In the genomic region with DNA sequence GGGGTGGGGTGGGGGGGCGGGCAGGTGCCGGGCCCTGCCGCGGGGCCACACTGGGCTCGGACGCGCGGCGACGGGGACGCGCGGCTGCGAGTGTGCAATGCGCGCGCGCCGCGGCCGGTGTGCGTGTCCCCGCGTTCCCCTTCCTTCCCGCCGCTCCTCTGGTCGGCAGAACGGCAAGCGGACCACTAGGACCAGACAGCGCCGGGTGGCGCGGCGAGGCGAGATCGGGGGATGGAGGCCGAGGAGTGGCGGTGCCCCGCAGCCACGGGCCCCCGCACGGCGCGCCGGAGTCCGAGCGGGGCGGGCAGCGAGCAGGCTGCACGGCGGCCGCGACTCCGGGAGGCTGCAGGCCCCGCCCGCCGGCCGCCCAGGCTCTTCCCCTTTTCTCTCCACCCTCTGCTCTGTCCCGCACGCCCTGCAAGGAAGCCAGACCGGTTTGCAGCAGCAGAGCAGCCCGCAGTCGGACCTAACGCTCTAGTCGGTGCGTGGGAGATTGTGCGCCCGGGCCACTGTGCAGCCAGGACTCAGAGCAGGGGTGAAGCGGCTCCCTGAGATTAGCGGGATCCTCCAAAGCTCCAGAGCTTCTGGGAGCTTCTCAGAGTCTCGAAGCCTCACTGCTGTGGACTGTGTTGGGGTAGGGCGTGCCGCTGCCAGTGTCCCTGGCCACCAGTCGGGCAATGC, we compare ENCODE assay signal across 8 mouse cellular contexts. TPM values are rescaled to one million over a fixed set of nuclear protein-coding genes. Genes with fewer than 3 reads are reported as not detected.
DNase-seq lines count a peak whose midpoint lies in the region; ATAC-seq and TF ChIP-seq lines count a peak whose summit lies in the region.

No protein-coding gene starts in this region.

- DNase-seq in ES-CJ7 (ENCODE audit: low read depth, low spot score), result peak; percentile 49
- peak; percentile 87 to 92 for DNase-seq in cerebellum, adult 2 months
- DNase-seq in forebrain, postnatal 0 days, result peak; percentile 70
- peak; percentile 49 for DNase-seq in layer of hippocampus, adult 9-11 months
- peak; percentile 86 for DNase-seq in lung, postnatal 0 days (ENCODE audit: low spot score)
- peak; percentile 42 for DNase-seq in ovary, postnatal 10 days (ENCODE audit: low spot score)
- DNase-seq in thymus, postnatal 10 days (ENCODE audit: low spot score in 2 of 2), result peak; percentile 42 to 44

- peak; percentile 83 for ATAC-seq in forebrain, postnatal 0 days
- ATAC-seq in hematopoietic stem cell, adult 5-6 weeks (replicated peaks in 1 of 2; ENCODE audit: insufficient read depth in 1 of 2, low FRiP score in 2 of 2, low TSS enrichment in 1 of 2, low read depth in 1 of 2, poor library complexity in 2 of 2, severe bottlenecking in 2 of 2), result peak; percentile 78 to 79
- peak; percentile 87 for ATAC-seq in lung, postnatal 0 days

- peak overlapping the region; percentile 73 for H3K9ac ChIP-seq in forebrain, postnatal 0 days
- H3K9ac ChIP-seq in lung, postnatal 0 days (replicated peaks; ENCODE audit: low read depth), result peak overlapping the region; percentile 66

- no peaks in the 10 kb centered on the region for H3K36me3 ChIP-seq in forebrain, postnatal 0 days (ENCODE audit: insufficient read depth)
- no peaks in the 10 kb centered on the region for H3K36me3 ChIP-seq in lung, postnatal 0 days (ENCODE audit: insufficient read depth, low read length)

- TF ChIP-seq POLR2A in cerebellum, adult 2 months (IDR thresholded peaks at IDR 0.05; ENCODE audit: borderline replicate concordance, insufficient read depth, low read length), result peak; percentile 60

- H3K9me3 ChIP-seq in forebrain, postnatal 0 days (ENCODE audit: low read length), result no peaks in the 10 kb centered on the region
- H3K9me3 ChIP-seq in lung, postnatal 0 days (ENCODE audit: low read length), result no peaks in the 10 kb centered on the region

- TF ChIP-seq EP300 in lung, postnatal 0 days (IDR thresholded peaks at IDR 0.05), result no peak

- H3K27ac ChIP-seq in cerebellum, adult 2 months (ENCODE audit: insufficient read depth, low read length), result peak overlapping the region; percentile 98
- peak overlapping the region; percentile 70 for H3K27ac ChIP-seq in forebrain, postnatal 0 days (ENCODE audit: low read depth, low read length)
- H3K27ac ChIP-seq in lung, postnatal 0 days (ENCODE audit: low read length), result peak overlapping the region; percentile 87

- peak overlapping the region; percentile 97 for H3K4me3 ChIP-seq in cerebellum, adult 2 months (replicated peaks; ENCODE audit: insufficient read depth, low read depth, low read length)
- H3K4me3 ChIP-seq in forebrain, postnatal 0 days (ENCODE audit: low read depth, low read length), result peak overlapping the region; percentile 79
- H3K4me3 ChIP-seq in lung, postnatal 0 days (ENCODE audit: low read depth, low read length), result peak overlapping the region; percentile 77

- peaks cover 13% of the 10 kb centered on the region for H3K4me1 ChIP-seq in cerebellum, adult 2 months (ENCODE audit: control insufficient read depth, insufficient read depth, low read length)
- peaks cover 4% of the 10 kb centered on the region; the same call in 1 of the 2 replicates for H3K4me1 ChIP-seq in forebrain, postnatal 0 days (ENCODE audit: insufficient read depth)
- H3K4me1 ChIP-seq in lung, postnatal 0 days (ENCODE audit: insufficient read depth, low read depth, low read length), result peaks cover 5% of the 10 kb centered on the region; the same call in 1 of the 2 replicates

- peak overlapping the region; percentile 97 for H3K4me2 ChIP-seq in forebrain, postnatal 0 days (ENCODE audit: low read depth)
- H3K4me2 ChIP-seq in lung, postnatal 0 days (replicated peaks; ENCODE audit: low read depth, low read length), result peak overlapping the region; percentile 94

- WGBS in cerebellum, adult 2 months, result under 1% methylated on average over 70 of the region's 74 CpGs
- WGBS in forebrain, postnatal 0 days, result 2% methylated on average over 51 of the region's 74 CpGs
- WGBS in lung, postnatal 0 days, result 1% methylated on average over 50 of the region's 74 CpGs

- no peaks in the 10 kb centered on the region for H3K27me3 ChIP-seq in cerebellum, adult 2 months (ENCODE audit: control insufficient read depth, insufficient read depth, low read length)
- peaks cover 11% of the 10 kb centered on the region for H3K27me3 ChIP-seq in forebrain, postnatal 0 days (ENCODE audit: insufficient read depth, low read length)
- no peaks in the 10 kb centered on the region; the same call in 1 of the 2 replicates for H3K27me3 ChIP-seq in lung, postnatal 0 days (replicated peaks; ENCODE audit: insufficient read depth, low read length)

- TF ChIP-seq CTCF in cerebellum, adult 2 months (IDR thresholded peaks at IDR 0.05; ENCODE audit: borderline replicate concordance, insufficient read depth, low read depth, low read length), result no peak
- no peak for TF ChIP-seq CTCF in forebrain, postnatal 0 days (IDR thresholded peaks at IDR 0.05; ENCODE audit: low read depth)
- TF ChIP-seq CTCF in lung, postnatal 0 days (IDR thresholded peaks at IDR 0.05), result no peak

RNA-seq across cellular contexts. Expression of gene Pip5k1b, which starts 0.4 kb away (rescaled TPM):
- 36.3 and 41.9 TPM in 2 replicates for polyA plus RNA-seq in cerebellum, adult 2 months (2012; rRNA removed)
- total RNA-seq in forebrain, postnatal 0 days (2014; rRNA removed), result 2.7 and 3.2 TPM in 2 replicates
- 1.3 and 1.8 TPM in 2 replicates for polyA plus RNA-seq in forebrain, postnatal 0 days (2015; fragmentation: Nextera tagmentation; extraction: Ambion mirVana)
- total RNA-seq in hematopoietic stem cell, adult 5-6 weeks (2017), result 12.4 and 13.7 TPM in 2 replicates
- 14.1 and 14.5 TPM in 2 replicates for polyA plus RNA-seq in lung, postnatal 0 days (2015; fragmentation: Nextera tagmentation; extraction: Ambion mirVana)

Comparison
In these comparisons a context has a peak if more than half of its experiments do, and no peak if none do; other contexts are left out.
1. Peak in every context shown above with its lines: DNase-seq, ATAC-seq, H3K4me3 ChIP-seq and H3K27ac ChIP-seq.